Mouse (Mus musculus): ENCODE measurements at regions not wholly inside any gene's neighbourhood (a gene's known extent, or its start where the extent isn't known, plus 50 kb on each side); places are given as distances from the start of the nearest gene placed in this dataset.

DNA sequence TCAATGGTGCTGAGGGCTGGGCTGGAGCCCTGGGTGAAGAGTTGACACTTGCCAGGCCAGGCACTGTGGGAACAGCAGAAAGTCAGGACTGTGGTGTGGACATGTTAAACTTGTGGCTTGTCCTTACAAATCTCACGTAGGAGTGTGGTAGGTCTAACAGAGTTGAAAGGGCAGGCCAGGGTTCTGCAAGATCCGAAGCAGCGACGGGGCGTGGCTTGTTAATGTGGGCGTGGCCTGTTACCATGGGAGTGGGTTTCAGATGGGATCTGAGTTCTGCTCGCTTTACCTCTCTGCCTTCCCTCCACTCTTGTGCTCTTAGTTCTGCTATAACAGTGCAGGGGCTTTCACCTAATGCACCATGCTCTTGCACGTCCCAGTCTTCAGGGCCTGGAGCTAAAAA lies 94.2 kb upstream of the Mvb12b start:
- no peak overlapping the region for H3K27ac ChIP-seq (ENCODE audit: low read depth, low read length)
- H3K4me1 ChIP-seq (ENCODE audit: control insufficient read depth, insufficient read depth, low read length), result peaks cover 5% of the 10 kb centered on the region; the same call in 1 of the 2 replicates
- no peak for ATAC-seq (ENCODE audit: low read depth)
- no peaks in the 10 kb centered on the region for H3K27me3 ChIP-seq (ENCODE audit: control insufficient read depth, insufficient read depth, low read length)
- no peak overlapping the region for H3K4me3 ChIP-seq (ENCODE audit: low read depth, low read length)
- H3K9ac ChIP-seq (replicated peaks; ENCODE audit: low read depth, low read length), result no peak overlapping the region
- no peaks in the 10 kb centered on the region for H3K36me3 ChIP-seq (ENCODE audit: control insufficient read depth, insufficient read depth, low read length)
- no peaks in the 10 kb centered on the region for H3K9me3 ChIP-seq (ENCODE audit: control insufficient read depth, low read length)
- no peak overlapping the region for H3K4me2 ChIP-seq (ENCODE audit: low read depth, low read length)
- 39% methylated on average over 8 of the region's 8 CpGs for WGBS

DNA sequence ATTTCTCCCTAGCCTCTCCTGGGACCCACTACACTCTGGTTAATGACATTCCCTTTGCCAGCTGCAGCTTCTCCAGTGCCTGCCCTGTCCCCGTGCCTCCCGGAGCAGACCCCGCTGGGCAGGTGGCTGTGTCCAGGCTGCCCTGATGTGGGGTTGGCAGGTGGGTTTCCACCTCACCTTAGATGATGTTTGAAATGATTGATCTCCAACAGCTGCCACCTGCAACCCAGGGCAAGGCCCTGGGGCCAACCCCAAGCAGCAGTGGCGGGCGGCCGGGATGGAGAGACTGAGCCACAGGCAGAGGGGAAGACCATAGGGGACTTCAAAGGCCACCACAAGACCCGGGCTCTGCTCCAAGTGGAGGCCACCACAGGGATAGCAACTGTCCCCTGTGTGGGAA lies 93.6 kb upstream of the Mvb12b start:
- no peak for ATAC-seq (ENCODE audit: low read depth)
- H3K27ac ChIP-seq (ENCODE audit: low read depth, low read length), result no peak overlapping the region
- 55% methylated on average over 7 of the region's 7 CpGs for WGBS

DNA sequence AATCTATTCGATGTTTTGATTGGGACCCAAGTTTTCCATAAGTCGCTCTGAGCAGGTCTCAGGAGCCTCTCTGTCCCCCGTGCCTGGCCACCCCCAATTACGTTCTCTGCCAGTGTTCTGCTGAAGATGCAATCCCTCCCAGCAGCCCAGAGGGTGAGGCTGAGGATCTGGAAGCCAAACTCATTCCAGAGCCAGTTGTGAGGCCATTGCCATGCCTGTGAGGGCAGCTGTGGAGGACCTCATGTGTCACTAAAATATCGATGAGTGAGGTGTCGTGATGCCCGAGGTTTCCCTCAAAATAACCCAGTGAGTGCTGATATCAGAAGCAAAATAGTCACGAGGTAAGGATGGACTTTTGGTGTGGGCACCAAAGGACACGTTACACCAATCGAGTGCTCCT lies 93.1 kb upstream of the Mvb12b start:
- no peak overlapping the region for H3K9ac ChIP-seq (replicated peaks; ENCODE audit: low read depth, low read length)
- no peaks in the 10 kb centered on the region for H3K36me3 ChIP-seq (ENCODE audit: control insufficient read depth, insufficient read depth, low read length)
- H3K9me3 ChIP-seq (ENCODE audit: control insufficient read depth, low read length), result no peaks in the 10 kb centered on the region
- no peak overlapping the region for H3K27ac ChIP-seq (ENCODE audit: low read depth, low read length)
- no peaks in the 10 kb centered on the region for H3K27me3 ChIP-seq (ENCODE audit: control insufficient read depth, insufficient read depth, low read length)
- H3K4me3 ChIP-seq (ENCODE audit: low read depth, low read length), result no peak overlapping the region
- 74% methylated on average over 10 of the region's 10 CpGs for WGBS
- H3K4me1 ChIP-seq (ENCODE audit: control insufficient read depth, insufficient read depth, low read length), result peaks cover 5% of the 10 kb centered on the region; the same call in 1 of the 2 replicates
- ATAC-seq (ENCODE audit: low read depth), result no peak
- no peak overlapping the region for H3K4me2 ChIP-seq (ENCODE audit: low read depth, low read length)

More for the DNA sequence above, 93.6 kb upstream of the Mvb12b start:
- Histone ChIP-seq H3K36me3 (ENCODE audit: control insufficient read depth, insufficient read depth, low read length) (no peaks in the 10 kb centered on the region), H3K9me3 (ENCODE audit: control insufficient read depth, low read length) (no peaks in the 10 kb centered on the region), H3K4me1 (ENCODE audit: control insufficient read depth, insufficient read depth, low read length) (peaks cover 5% of the 10 kb centered on the region; the same call in 1 of the 2 replicates), H3K4me3 (ENCODE audit: low read depth, low read length) (no peak overlapping the region), H3K9ac (replicated peaks; ENCODE audit: low read depth, low read length) (no peak overlapping the region), H3K27me3 (ENCODE audit: control insufficient read depth, insufficient read depth, low read length) (no peaks in the 10 kb centered on the region), H3K4me2 (ENCODE audit: low read depth, low read length) (no peak overlapping the region)

DNA sequence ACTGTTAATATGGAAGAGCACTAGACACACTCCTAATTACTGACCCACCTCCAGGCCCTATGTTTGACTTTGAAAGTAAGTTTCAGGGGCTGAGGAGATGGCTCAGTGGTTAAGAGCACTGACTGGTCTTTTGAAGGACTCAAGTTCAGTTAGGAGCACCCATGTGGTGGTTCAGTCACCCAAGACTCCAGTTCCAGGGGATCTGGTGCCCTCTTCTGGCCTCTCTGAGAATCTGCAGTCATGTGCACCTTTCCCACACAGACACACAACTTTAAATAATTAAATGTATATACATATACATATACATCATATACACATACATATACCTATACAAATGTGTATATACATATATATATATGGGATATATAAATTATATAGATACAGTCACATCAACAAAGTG lies 91.5 kb upstream of the Mvb12b start:
- Histone ChIP-seq H3K4me1 (ENCODE audit: control insufficient read depth, insufficient read depth, low read length) (peaks cover 13% of the 10 kb centered on the region), H3K4me3 (ENCODE audit: low read depth, low read length) (no peak overlapping the region), H3K27me3 (ENCODE audit: control insufficient read depth, insufficient read depth, low read length) (no peaks in the 10 kb centered on the region), H3K27ac (ENCODE audit: low read depth, low read length) (no peak overlapping the region), H3K9ac (replicated peaks; ENCODE audit: low read depth, low read length) (no peak overlapping the region), H3K9me3 (ENCODE audit: control insufficient read depth, low read length) (no peaks in the 10 kb centered on the region), H3K4me2 (ENCODE audit: low read depth, low read length) (no peak overlapping the region), H3K36me3 (ENCODE audit: control insufficient read depth, insufficient read depth, low read length) (no peaks in the 10 kb centered on the region)
- ATAC-seq (ENCODE audit: low read depth), result no peak

DNA sequence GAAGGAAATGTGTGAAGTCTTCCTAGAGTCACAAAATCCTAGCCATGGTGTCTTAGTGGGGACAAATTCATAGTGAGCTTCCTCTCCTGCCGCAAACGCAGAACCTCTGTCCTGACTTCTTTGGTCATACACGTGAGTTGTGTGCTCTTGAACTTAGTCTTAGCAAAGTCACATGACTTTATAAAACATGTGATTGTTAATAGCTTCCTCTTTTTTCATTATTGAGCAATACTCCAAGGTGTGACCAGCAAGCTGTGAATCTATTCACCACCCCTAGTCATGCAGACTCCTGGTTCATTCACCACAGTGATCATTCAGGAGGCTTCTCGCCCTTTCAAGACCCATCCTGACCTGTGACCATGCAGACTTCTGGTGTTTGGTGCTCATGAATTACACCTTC lies 90.8 kb upstream of the Mvb12b start:
- WGBS, result 88% methylated on average over 4 of the region's 4 CpGs
- Histone ChIP-seq H3K9ac (replicated peaks; ENCODE audit: low read depth, low read length) (no peak overlapping the region), H3K4me3 (ENCODE audit: low read depth, low read length) (no peak overlapping the region), H3K27me3 (ENCODE audit: control insufficient read depth, insufficient read depth, low read length) (no peaks in the 10 kb centered on the region), H3K36me3 (ENCODE audit: control insufficient read depth, insufficient read depth, low read length) (no peaks in the 10 kb centered on the region), H3K4me2 (ENCODE audit: low read depth, low read length) (no peak overlapping the region), H3K4me1 (ENCODE audit: control insufficient read depth, insufficient read depth, low read length) (peaks cover 19% of the 10 kb centered on the region), H3K9me3 (ENCODE audit: control insufficient read depth, low read length) (no peaks in the 10 kb centered on the region), H3K27ac (ENCODE audit: low read depth, low read length) (no peak overlapping the region)
- ATAC-seq (ENCODE audit: low read depth), result no peak

DNA sequence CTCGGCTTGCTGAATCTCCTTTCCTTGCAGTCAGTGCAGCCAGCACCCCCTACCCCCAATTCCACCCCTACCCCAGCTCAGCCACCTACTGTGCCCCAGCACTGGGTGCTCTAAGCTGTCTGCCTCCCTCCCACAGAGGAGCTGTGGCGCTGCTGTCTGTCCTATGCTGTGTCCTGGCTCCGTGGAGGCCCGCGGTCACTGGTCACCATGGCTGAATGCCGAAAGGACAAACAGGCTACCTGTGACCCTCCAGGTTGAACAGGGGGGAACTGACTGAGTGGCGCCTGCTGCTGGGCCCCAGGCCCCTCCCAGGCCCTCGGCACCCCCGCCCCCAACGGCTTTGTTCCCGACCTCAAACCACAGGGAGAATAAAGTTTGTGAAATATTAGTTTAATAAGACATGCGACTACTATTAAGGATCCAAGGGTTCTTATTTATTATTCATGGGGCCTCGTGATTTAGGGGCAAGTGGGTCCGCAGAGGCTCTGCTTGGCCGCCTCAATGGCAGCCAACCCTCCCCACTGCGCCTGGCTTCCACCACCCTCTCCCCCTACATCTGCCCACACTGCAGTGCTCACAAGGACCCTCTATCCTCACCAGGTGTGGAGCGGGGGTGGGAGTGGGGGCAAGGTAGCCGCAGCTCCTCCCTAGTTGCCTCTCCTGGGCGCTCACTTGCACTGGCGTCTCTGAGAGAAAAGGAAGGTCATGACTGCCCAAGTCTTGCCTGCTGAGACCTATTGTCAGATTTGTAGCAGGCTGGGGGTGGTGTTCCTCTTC lies 90.0 kb upstream of the Mvb12b start:
- no peak overlapping the region for H3K4me2 ChIP-seq (ENCODE audit: low read depth, low read length)
- no peak overlapping the region for H3K4me3 ChIP-seq (ENCODE audit: low read depth, low read length)
- H3K4me1 ChIP-seq (ENCODE audit: control insufficient read depth, insufficient read depth, low read length), result peaks cover 15% of the 10 kb centered on the region
- no peak overlapping the region for H3K9ac ChIP-seq (replicated peaks; ENCODE audit: low read depth, low read length)
- no peaks in the 10 kb centered on the region for H3K9me3 ChIP-seq (ENCODE audit: control insufficient read depth, low read length)
- ATAC-seq (ENCODE audit: low read depth), result no peak
- H3K36me3 ChIP-seq (ENCODE audit: control insufficient read depth, insufficient read depth, low read length), result no peaks in the 10 kb centered on the region
- 70% methylated on average over 20 of the region's 20 CpGs for WGBS
- H3K27ac ChIP-seq (ENCODE audit: low read depth, low read length), result peak overlapping the region; percentile 16; the same call in 1 of the 2 replicates
- H3K27me3 ChIP-seq (ENCODE audit: control insufficient read depth, insufficient read depth, low read length), result no peaks in the 10 kb centered on the region

DNA sequence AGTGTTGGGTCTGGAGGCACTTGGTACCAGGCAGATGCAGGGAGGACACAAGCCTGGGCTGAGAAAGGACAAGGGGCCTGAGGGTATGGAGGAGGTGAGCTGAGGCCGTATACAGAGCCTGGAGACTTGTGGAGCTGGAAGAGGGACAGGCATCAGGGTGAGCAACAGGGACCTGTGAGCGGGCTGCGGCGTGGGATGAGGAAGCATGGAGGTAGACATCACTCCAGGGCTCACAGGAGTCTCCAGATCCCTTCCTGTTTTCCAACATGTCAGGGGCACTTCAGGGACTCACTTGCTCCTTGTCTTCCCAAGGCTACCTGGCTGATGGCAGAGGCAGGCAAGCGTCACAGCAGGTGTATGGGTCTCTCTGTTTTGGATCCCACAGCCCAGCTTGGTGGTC lies 89.4 kb upstream of the Mvb12b start:
- Histone ChIP-seq H3K27ac (ENCODE audit: low read depth, low read length) (peak overlapping the region; percentile 2; the same call in 1 of the 2 replicates), H3K4me1 (ENCODE audit: control insufficient read depth, insufficient read depth, low read length) (peaks cover 15% of the 10 kb centered on the region), H3K4me3 (ENCODE audit: low read depth, low read length) (no peak overlapping the region), H3K9ac (replicated peaks; ENCODE audit: low read depth, low read length) (no peak overlapping the region), H3K27me3 (ENCODE audit: control insufficient read depth, insufficient read depth, low read length) (no peaks in the 10 kb centered on the region), H3K4me2 (ENCODE audit: low read depth, low read length) (no peak overlapping the region), H3K9me3 (ENCODE audit: control insufficient read depth, low read length) (no peaks in the 10 kb centered on the region), H3K36me3 (ENCODE audit: control insufficient read depth, insufficient read depth, low read length) (no peaks in the 10 kb centered on the region)
- ATAC-seq (ENCODE audit: low read depth), result no peak
- WGBS, result 88% methylated on average over 5 of the region's 5 CpGs

DNA sequence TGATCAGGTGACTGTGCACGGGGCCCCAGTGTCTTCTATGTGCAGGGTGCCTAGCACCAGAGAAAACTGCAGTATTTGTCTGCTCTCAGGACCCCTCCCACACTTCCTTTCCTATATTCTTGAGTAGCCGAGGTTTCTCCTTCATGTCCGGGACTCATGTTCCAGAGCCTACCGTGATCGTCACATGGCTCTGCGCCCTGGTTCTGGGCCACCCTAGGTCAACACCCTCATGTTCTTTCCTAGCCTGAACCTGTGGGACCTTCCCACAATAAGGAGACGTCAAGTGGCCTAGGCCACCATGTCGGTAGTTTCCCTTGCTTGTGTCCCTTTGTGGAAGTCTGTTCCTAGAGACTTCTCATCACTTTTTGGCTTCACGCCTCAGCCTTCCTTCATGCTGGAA lies 88.4 kb upstream of the Mvb12b start:
- Histone ChIP-seq H3K4me2 (ENCODE audit: low read depth, low read length) (no peak overlapping the region), H3K36me3 (ENCODE audit: control insufficient read depth, insufficient read depth, low read length) (no peaks in the 10 kb centered on the region), H3K4me1 (ENCODE audit: control insufficient read depth, insufficient read depth, low read length) (peaks cover 15% of the 10 kb centered on the region), H3K9me3 (ENCODE audit: control insufficient read depth, low read length) (no peaks in the 10 kb centered on the region), H3K27ac (ENCODE audit: low read depth, low read length) (no peak overlapping the region), H3K9ac (replicated peaks; ENCODE audit: low read depth, low read length) (no peak overlapping the region), H3K4me3 (ENCODE audit: low read depth, low read length) (no peak overlapping the region), H3K27me3 (ENCODE audit: control insufficient read depth, insufficient read depth, low read length) (no peaks in the 10 kb centered on the region)
- ATAC-seq (ENCODE audit: low read depth), result no peak
- WGBS, result 93% methylated on average over 9 of the region's 9 CpGs

DNA sequence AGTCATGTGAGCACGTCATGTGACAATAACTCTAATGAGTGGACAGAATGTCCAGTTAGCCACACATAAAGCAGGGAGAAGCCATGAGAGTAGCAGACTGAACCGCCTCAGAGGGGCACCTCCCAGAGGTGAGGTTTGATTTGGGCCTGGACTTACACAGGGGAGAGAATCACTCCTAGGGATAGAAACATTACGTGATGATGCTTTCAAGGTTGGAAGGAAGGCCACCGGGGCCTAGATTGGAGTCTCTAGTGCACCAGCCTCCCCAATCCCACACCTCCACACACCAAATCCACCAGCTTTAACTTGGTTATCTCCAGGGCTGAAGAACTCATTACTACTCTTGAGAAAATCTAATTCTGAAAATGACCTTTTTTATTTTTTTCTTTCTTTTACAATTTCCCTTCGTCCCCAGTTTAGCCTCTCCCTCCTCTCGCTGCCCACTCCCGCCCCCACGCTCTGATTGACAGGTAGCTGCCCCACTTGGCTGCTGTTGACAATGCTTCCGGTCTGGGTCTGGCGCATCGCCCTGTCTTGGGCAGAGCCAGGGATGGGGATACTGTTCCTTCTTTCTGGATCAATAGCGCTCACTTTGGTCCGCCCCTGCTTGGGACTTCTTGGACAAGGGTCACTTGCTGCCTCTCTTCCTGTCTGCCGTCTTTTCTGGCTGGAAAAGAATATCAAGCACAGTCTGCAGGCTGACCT lies 87.8 kb upstream of the Mvb12b start:
- H3K36me3 ChIP-seq (ENCODE audit: control insufficient read depth, insufficient read depth, low read length), result no peaks in the 10 kb centered on the region
- H3K9ac ChIP-seq (replicated peaks; ENCODE audit: low read depth, low read length), result no peak overlapping the region
- H3K4me1 ChIP-seq (ENCODE audit: control insufficient read depth, insufficient read depth, low read length), result peaks cover 15% of the 10 kb centered on the region
- H3K4me3 ChIP-seq (ENCODE audit: low read depth, low read length), result no peak overlapping the region
- ATAC-seq (ENCODE audit: low read depth), result no peak
- no peak overlapping the region for H3K4me2 ChIP-seq (ENCODE audit: low read depth, low read length)
- 86% methylated on average over 14 of the region's 14 CpGs for WGBS
- H3K9me3 ChIP-seq (ENCODE audit: control insufficient read depth, low read length), result no peaks in the 10 kb centered on the region
- no peaks in the 10 kb centered on the region for H3K27me3 ChIP-seq (ENCODE audit: control insufficient read depth, insufficient read depth, low read length)
- H3K27ac ChIP-seq (ENCODE audit: low read depth, low read length), result no peak overlapping the region

Measured in neural tube, embryonic 14.5 days (tissue).